Mouse (Mus musculus): ENCODE measurements at regions not wholly inside any gene's neighbourhood (a gene's known extent, or its start where the extent isn't known, plus 50 kb on each side); places are given as distances from the start of the nearest gene placed in this dataset.

DNA sequence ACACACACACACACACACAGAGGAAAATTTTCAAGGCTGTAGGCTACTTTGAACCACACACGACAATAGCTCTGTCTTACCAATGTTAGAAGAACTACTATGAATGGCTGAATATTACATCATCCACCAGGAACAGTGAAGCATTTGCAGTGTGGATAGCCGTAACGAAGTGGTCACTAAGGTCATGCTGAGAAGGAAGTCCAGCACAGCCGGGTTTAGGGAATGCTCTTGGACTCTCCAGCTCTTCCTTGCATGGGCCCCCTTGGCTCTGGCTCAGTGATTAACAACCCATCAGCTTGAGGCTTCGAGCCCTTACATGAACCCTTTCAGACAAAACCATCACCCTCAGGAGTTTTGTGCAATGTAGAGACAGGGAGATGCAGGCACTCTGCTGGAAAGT is 245.3 kb downstream of the Adamts20 start:
- DNase-seq: no peak

DNA sequence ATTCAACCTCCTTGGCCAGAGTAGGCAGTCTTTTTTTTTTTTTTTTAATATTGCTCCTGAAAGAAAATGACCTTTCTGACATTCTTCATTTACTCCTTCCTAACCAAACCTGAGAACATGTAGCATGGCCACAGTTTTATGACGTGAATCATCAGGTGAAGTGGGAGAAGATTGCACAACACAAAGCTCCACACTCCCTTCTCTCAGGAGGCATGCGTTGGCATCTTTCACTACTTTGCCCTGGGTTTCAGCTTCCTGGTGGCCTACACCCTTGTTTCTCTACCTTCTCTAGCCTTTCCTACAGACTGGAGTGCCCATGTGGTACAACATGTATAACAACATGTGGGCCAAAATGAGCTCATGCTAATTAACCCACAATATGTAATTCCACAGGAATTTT is 248.5 kb downstream of the Adamts20 start:
- no peak for DNase-seq

DNA sequence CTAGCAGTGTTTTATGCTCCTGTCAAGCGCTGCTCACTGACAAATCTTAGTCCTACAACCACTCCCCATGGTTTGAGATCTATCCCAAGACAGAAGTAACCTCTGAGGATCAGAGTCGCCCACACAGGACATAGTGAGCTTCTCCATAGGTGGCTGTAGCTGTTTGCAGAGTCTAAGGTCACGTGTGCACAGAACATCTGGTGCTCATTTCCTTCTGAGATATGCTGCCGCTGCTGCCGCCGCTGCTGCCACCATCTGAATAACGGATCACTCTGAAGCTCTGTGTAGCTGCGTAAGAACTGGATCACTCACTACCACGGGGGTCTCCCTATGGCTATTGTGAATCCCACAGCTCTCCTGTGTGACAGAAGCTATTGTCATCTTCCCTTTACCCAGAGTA is 250.8 kb downstream of the Adamts20 start:
- no peak for DNase-seq

- no peak for DNase-seq
Measured at GRCm38 (mm10) chr15:94213393-94213792, 251.8 kb downstream of the Adamts20 start.

DNA sequence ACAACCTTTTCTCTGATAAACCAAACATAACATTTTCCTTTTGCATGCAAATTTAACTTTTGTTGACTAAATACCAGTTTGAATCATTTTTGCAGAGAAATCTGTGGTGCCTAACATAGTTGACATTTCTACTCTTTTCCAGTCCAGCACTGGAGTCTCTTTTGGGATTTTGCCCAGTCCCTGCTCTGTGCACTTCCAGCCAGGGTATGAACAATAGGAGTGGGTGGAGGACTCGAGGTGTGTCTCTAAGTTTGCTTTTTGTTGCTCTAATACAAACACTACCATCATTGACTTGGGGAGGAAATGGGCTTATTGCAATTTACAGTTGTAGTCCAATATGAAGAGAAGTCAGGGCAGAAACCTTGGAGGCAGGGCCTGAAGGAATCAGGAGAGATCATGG is 256.7 kb downstream of the Adamts20 start:
- no peak for DNase-seq

GRCm38 (mm10) chr15:94206454-94206853 is 258.8 kb downstream of the Adamts20 start:
- DNase-seq: no peak

DNA sequence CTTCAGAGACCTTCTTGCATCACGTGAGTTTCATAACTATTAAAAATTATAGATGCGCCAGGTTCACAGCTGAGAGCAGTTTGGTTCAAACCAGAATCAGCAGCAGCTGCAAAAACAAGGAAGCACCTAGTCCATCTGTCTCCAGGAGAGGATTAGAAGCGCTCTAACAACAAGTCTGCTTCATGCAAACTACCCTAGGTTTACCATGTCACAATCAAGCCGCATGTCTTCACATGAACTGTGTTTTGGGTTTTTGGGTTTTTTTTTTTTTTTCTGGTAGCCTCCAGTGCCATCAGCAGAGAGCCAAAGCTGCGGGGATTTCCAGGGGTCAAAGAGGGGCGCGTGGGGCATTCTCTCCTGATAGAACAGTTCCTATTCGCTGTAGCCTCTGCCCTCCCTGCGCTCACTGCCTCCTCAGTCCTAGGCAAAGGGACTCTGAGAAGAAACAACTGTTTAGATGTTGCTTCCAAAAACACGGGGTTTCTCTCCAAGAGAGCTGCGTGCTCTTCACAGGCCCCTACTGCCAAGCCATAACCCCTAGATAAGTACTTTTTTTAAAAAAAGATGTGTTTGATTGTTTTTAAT is 259.8 kb downstream of the Adamts20 start:
- no peak for DNase-seq

- no peak for DNase-seq
Measured at GRCm38 (mm10) chr15:94190081-94190488, 275.1 kb downstream of the Adamts20 start.

- DNase-seq: no peak
Measured at GRCm38 (mm10) chr15:94187588-94187987, 277.6 kb downstream of the Adamts20 start.

GRCm38 (mm10) chr15:94183663-94184375 is 281.4 kb downstream of the Adamts20 start:
- no peak for DNase-seq

DNA sequence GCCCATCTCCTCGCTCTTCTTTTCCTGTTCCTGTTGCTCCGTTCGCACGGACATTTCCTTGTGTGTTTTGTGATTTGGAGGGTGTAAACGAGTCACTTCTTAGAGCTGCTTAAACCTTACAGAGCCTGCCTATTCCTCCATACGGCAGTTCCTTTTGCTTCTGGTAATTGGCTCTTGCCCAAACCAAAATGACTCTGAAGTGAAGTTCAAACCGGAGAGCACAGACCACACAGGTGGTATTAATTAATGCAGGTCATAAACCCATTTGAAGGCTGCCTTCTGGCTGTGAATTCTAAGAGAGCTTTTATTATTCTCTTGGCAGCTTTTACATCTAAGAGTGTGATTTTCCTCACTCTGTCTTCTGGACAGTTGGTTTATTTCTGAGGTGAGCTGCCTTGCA is 291.1 kb downstream of the Adamts20 start:
- DNase-seq: no peak

DNA sequence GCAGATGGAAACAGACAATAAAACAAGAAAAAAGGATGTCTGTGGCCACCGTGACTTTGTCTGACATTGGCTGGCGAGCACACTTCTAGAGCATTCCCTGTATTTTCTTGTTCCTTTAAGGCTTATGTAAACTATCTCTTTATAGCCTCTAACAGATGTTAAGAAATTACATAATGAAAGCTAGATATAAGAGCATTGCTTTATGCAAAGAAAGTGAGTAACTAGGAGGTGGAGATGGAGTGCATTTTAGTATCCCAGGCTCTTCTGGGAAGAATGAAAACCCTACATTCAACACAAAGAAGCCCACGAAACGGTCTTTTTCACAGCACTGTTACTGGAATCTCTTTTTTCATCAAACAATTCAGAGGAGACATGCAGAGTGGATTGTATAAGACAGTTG is 304.4 kb downstream of the Adamts20 start:
- DNase-seq: no peak

GRCm38 (mm10) chr15:94139534-94139958 is 325.7 kb downstream of the Adamts20 start:
- no peak for DNase-seq

- DNase-seq: no peak
Measured at GRCm38 (mm10) chr15:94137159-94137952, 327.9 kb downstream of the Adamts20 start.

DNA sequence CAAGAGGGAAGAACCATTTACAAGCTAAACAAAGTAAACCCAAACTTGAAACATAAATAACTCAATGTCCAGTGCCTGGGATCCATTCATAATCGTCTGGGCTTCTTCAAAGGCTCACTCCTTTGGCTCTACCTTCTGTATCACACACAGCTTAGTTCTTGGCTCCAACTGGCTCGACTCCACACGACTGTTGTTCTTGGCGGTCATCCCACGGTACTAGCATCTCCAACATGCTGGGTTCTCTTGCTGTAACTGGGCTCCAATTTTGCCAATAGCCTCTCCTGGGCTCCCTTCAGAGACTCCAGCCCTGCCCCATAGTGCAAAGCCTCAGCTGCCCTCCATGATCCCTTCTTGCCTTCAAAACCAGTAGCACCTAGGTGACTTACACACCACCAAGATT is 352.4 kb downstream of the Adamts20 start:
- peak in 1 of 2 experiments; percentile 5 for DNase-seq

- no peak for DNase-seq
Measured at GRCm38 (mm10) chr15:94107186-94107716, 358.0 kb downstream of the Adamts20 start.

GRCm38 (mm10) chr15:94090644-94091043 is 374.6 kb downstream of the Adamts20 start:
- no peak for DNase-seq

GRCm38 (mm10) chr15:94089856-94090255 is 375.4 kb downstream of the Adamts20 start:
- DNase-seq: no peak

- DNase-seq: no peak
Measured at GRCm38 (mm10) chr15:94082369-94082768, 382.8 kb downstream of the Adamts20 start.

GRCm38 (mm10) chr15:94077056-94077455 is 388.2 kb downstream of the Adamts20 start:
- no peak for DNase-seq

GRCm38 (mm10) chr15:94074161-94074950 is 390.9 kb downstream of the Adamts20 start:
- DNase-seq: no peak

DNA sequence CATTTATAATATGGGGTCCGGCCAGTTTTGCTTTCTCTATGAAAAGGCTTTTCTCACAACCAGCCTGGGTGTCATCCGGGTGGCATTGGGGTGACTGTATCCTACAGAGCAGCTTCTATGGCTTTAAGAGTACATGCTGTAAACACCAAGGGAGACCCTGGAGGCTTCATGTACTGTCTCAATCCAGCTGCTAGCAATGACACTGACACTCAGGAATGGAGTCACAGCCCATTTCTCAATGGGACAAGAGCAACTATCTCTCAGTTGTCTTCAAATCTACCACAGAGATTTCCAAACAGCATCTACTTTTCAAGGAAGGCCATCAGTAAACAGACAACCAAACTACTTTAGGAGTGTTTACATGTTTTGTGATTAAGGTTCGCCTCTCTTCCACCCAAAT is 397.5 kb downstream of the Adamts20 start:
- DNase-seq: no peak
